Mouse (Mus musculus) ES-E14 (cell line): ENCODE measurements around the gene Stk10.

Experiments
- MAFK ChIP-seq: IDR thresholded peaks from 2 replicates; pipeline ENCODE4 v1.6.1; 2014; ENCODE audit warnings: mild to moderate bottlenecking, low read depth, low read length, inconsistent platforms; ENCODE audit not compliant: insufficient read depth
- ZC3H11A ChIP-seq: IDR thresholded peaks from 2 replicates; pipeline ENCODE4 v1.6.1; 2012; ENCODE audit warnings: low read depth, mild to moderate bottlenecking, inconsistent platforms, low read length, borderline replicate concordance

DNA sequence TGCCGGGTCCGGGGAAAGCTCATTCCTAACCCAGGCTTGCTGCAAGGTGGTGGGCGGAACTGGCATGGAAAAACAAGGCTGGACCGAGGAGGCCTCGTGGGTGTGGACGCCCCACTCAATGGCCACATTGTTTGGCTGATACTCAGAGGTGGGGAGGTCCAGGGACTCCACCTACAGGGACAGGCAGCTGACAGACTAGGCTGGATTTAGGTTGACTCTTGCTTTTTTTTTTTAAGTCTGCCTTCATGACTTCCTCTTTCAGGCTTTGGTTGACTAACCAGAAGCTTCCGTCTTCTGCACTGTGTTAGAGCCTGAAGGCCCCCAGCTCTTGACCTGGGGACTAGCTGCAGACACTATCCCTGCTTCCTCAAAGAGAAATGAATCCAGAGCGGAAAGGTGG, 32.0 kb downstream of the Stk10 start:
- TF ChIP-seq ZC3H11A (no peak), MAFK (no peak)
